20 mouse cellular contexts compared by ENCODE assay signal in genomic region chr16:41674316-41675038, GRCm38 (mm10).
DNase-seq lines count a peak whose midpoint lies in the region; ATAC-seq lines count a peak whose summit lies in the region.
"Had no signal": no experiment of that assay in that cellular context is flagged by ENCODE, and none has a peak within 500 bp of the region (broad histone marks: within the 10 kb centered on the region; RNA-seq: fewer than 3 reads in every experiment).

No protein-coding gene starts in this region.

- no peak for DNase-seq in cerebellum, postnatal 4 days (ENCODE audit: low spot score in 2 of 2)
- peak; percentile 65 for DNase-seq in cerebellum, adult 11-12 months
- DNase-seq in cerebellum, adult 9-11 months = peak; percentile 78
- DNase-seq in telencephalon, adult 2 months (ENCODE audit: low read depth, low spot score) = peak; percentile 34
- no peak for DNase-seq in thymus, postnatal 36 days
- DNase-seq: adrenal gland, adult 2 months; gastrocnemius, postnatal 25 days; heart, adult 18-20 months; heart, postnatal 36 days; kidney, adult 9 months; kidney, postnatal 10 days; liver, embryonic 13.5 days; lung, adult 18-20 months; lung, postnatal 4 days had no signal

- ATAC-seq in cerebellum, adult (ENCODE audit: insufficient number of reproducible peaks, low FRiP score, low TSS enrichment) = peak; percentile 86
- ATAC-seq in granulocyte monocyte progenitor cell, adult 5-6 weeks (replicated peaks; ENCODE audit: poor library complexity, severe bottlenecking) = no peak
- ATAC-seq: activated CD4-positive, CD25-positive, alpha-beta regulatory T cell, adult 4 months; forebrain, embryonic 16.5 days; intestine, embryonic 16.5 days; lung, postnatal 0 days had no signal

Comparison
In these comparisons a context has a peak if more than half of its experiments do, and no peak if none do; other contexts are left out.
1. DNase-seq: peak in cerebellum, adult 11-12 months (single experiment), cerebellum, adult 9-11 months (single experiment) and telencephalon, adult 2 months (single experiment); none in cerebellum, postnatal 4 days (0 of 2) and thymus, postnatal 36 days (0 of 2).